Mouse (Mus musculus) R1 (cell line): ENCODE data around the gene Prkag3.

Source experiments
- DNase-seq: peaks from one replicate; pipeline ENCODE4 v3.0.0-alpha.2; 2018; ENCODE audit warnings: low read depth, low spot score

The Prkag3 gene

DNA sequence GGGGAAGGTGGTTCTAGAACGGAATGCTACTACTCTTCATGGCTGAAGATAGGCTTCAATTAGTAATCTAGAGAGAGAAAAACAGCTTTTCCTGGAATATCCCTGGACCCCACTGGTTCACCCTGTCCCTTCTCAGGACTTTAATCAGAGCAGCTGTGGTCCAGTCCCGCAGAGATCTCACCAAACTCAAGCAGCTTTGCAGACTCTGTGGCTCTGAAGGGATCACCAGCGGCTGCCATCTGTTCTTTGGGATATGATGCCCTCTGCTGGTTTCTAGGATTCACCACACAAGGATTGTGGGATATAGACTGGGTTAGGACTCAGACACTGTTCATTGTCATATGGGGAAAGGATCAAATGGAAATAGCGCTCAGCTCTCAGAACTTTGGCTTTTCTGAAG, 10.8 kb upstream of the Prkag3 start:
- DNase-seq, result peak; percentile 72

GRCm38 (mm10) chr1:74754175-74754785, 5.3 kb upstream of the Prkag3 start:
- no peak for DNase-seq

DNA sequence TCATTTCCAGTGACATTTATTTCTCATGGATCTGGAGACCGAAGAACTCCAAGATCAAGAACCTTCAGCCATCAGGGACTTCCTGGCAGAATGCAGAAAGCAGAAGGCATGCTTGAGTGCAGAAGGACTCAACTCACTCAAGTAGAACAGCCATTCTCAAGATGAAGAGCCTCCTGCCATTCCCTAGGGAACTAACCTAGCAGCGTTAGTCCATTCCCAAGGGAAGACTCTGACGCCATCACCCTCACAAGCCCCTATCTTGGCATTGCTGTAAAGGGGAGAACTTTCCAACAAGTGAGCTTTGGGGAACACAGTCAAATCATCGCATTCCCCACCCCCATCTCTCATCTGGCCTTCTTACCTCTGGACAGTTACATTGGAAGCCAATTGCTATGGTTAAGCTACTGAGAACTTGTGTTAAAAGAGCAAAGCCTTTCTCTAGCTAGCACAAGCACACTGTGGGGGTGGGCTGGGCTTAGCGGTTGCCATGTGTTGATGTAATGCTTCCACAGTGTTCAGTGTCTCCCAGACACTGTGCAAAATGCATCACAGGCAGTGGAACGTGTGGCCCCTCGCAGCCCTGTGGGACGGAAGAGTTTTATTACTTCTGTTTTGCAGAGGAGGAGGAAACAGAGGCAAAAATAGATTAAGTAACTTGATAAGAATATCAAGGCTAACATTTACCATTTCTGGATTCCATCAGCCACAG, 4.4 kb upstream of the Prkag3 start:
- DNase-seq, result no peak

GRCm38 (mm10) chr1:74752833-74753232, 3.8 kb upstream of the Prkag3 start:
- no peak for DNase-seq

DNA sequence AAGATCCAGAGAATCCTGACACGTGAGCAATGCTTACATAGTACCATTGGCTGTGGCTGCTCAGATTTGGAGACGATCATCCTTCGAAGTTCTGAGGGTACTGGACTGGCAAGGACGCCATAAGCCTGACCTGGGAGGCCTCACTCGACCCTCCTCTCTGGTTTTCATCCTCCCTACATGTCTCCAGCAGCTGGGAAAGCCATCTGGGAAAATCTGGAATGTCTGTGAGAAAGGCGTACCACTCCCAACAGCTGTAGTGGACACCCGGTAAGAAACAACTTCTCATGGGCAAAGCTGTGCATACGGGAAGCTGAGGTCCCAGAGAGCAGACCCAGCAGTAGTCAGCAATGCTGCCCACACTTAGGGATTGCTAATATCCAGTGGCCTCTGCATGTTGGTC, 3.1 kb upstream of the Prkag3 start:
- no peak for DNase-seq

DNA sequence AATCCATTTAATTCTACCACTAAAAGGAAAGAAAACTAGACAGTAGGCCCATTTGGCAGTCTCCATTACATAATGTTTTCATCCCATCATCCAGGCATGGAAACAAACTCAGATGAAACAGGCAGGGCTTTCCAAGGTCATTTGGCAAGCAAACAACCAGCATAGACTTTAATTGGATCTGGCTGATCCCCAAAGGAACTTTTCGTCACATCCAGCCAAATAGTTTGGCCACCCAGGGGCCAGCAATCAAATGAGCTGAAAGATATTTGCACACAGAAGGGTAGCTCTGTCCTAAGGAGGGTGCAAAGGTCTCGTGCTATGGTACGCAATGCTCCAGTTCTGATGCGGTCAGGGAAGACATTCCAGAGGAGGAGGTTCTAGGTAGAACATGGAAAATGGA, 1.7 kb upstream of the Prkag3 start:
- DNase-seq, result no peak

- DNase-seq, result no peak
Measured at GRCm38 (mm10) chr1:74749301-74749700, 280 bp upstream of the Prkag3 start.

DNA sequence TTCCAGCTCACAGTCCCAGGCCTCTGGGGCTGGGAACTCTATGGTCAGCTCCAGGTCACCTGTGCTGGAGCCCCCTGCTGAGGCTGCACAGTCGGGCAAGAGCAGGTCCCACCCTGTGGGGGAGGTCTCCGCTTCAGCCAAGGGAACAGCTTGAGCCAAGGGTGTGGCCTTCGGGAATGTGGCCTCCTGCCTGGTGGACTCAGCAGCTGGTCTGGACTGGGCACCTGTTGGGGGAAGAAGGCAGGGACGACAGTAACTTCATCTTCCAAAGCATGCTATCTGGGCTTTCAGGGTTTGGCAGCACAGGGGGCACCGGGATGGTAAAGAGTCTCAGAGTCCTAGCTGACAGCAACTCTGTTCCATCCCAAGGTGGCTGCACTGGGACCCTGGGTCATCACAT, 1.7 kb downstream of the Prkag3 start:
- DNase-seq, result no peak

DNA sequence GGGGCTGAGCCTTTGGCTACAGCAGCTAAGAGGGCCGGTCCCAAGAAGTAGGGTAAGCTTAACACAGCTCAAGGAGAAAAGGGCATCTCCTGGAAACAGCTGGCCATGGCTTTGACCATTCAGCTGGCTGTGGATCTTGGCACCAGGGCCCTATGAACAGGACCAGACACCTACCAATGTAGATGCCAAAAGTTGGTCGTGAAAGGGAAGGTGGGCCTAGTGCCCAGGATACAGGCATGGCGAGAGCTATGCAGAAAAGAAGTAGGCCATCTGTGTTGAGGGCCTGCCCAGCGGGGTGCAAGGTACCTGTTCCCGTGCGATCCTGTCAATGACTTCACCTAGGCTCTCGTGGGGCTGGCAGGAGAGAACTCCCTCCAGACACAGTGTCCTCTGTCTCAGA, 8.2 kb downstream of the Prkag3 start:
- DNase-seq, result no peak

DNA sequence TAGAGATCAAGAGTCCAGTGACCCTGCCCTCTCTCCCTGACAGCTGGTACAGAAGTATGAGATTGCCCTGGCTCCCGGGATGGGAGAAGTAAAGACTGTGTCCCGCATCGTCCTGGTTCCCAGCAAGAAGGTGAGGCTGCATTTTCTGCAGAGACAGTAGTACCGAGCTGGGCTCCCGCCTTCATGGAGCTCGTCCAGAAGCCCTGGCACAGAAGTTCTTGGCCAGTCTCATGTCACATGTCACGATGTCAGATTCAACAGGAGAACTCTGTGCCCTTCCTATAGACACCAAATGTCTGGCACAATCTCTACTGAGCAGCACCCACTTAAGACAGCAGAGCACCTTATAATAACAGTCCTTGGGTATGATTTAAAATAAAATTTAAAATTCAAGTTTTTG, 11.5 kb downstream of the Prkag3 start:
- no peak for DNase-seq

- no peak for DNase-seq
Measured at GRCm38 (mm10) chr1:74736977-74737376, 12.0 kb downstream of the Prkag3 start.

GRCm38 (mm10) chr1:74728446-74728845, 20.6 kb downstream of the Prkag3 start:
- no peak for DNase-seq

DNA sequence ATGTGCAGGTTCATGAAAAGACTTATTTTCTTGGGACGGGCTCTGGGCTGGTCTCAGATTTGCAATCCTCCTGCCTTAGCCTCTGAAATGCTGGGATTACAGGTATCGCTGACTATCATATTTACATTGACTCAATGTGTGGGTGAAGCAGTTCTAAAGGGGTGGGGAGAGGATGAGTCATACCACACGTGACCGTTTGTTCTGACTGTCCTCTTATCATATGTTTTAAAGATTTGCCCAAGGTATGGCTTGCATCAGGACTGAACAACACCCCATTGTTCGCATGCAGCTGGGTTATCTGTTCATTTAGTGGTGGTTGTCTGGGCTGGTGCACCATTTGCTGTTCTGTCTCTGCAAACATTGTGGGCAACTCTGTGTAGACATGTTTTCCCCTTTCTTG, 22.3 kb downstream of the Prkag3 start:
- no peak for DNase-seq

GRCm38 (mm10) chr1:74726114-74726513, 22.9 kb downstream of the Prkag3 start:
- DNase-seq, result no peak

- DNase-seq, result peak; percentile 64
Measured at GRCm38 (mm10) chr1:74723748-74724147, 25.3 kb downstream of the Prkag3 start.

GRCm38 (mm10) chr1:74721657-74722056, 27.4 kb downstream of the Prkag3 start:
- DNase-seq, result no peak

DNA sequence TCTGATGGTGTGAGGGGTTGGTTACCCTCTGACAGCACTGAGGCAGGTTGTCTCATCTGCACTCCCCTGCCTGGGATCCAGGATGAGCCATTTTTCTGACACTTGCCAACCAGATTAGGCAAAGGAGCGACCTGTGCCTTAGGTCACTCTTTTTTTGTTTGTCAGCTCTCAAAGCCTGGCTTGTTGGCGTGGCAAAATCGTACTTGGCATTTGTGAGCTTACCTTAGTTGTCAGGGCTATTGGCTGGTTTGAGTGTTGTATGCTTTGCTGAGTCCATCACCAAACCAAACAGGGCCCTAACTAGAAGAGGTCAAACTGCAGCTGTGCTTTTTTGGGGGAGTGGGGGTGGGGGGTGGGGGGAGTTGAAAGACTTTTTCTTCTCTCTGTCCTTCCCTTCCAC, 29.7 kb downstream of the Prkag3 start:
- no peak for DNase-seq

DNA sequence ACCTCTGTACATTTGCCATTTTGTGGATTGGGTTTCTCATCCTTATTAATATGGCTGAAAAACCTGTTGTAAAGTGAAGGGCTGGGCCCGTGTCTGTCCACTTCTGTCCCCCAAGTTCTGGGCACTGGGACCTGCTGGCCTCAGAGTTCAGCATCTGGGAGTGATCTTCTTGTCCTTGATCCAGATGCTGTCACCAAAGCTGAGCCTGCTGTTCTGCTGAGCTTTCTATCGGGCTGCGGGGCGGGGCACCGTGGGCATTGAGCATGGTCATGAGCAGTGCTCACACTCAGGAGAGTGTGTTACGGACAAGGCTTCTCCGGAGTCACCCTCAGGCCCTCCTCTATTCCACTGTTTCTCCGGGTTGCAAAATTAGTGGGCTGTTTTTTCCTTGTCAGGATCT, 30.9 kb downstream of the Prkag3 start:
- no peak for DNase-seq

DNA sequence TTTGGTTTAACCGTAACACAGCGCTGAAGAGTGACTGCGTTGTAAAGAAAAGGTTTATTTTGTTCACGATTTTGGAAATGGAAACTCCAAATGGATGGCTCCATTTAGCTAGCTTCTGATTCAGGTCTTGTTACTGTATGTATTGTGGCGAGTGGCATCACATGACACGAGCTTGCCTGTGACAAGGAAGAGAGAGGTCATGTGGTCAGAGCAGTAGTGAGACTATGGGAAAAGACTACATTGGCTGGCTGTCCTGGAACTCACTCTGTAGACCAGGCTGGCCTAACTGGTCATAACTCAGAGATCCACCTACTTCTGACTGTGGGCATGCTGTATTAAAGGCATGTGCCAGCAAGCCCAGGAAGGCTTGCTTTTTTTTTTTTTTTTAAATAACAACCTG, 33.1 kb downstream of the Prkag3 start:
- DNase-seq, result no peak

GRCm38 (mm10) chr1:74715468-74715867, 33.6 kb downstream of the Prkag3 start:
- DNase-seq, result no peak

- DNase-seq, result no peak
Measured at GRCm38 (mm10) chr1:74714967-74715366, 34.1 kb downstream of the Prkag3 start.

DNA sequence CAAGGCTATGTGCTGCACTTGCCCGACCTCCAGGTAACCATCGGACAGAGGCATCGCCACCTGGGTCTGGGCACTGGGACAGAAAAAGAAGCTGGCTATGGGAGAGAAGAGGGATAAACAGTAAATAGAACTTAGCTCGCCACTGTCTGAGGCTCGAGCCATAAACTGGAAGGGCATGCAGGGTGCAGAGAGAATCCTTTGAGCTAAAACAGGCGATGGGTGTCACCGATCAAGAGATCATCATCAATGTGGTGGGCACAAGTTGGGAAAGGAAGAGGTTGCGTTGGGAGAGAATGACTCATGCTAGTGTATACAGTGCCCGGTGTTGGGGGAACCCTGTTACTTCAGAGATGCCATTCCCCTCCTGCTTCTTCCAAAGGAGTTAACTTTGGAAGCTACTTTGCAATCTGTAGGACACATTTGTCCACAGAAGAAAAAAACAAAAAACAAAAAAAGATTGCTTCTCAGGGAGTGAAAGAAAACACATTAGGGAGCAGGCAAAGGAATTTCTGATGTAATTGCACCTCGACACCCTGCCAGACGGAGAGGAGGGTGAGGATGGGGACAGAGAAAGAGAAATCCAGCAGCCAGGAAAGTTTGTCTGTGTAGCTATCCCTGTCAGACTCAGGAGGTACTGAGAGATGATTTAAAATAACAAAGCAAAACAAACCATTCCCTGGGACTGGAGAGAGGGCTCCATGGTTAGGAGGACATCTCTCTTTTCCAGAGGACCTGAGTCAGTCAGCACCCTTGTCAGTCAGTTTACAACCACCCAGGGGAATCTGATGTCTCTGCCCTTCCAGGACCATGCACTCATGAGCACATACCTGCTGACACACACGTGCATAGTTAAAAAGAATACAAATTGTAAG, 34.9 kb downstream of the Prkag3 start:
- DNase-seq, result no peak
